8 mouse cellular contexts compared by ENCODE assay signal in genomic region chr7:19458072-19458486, GRCm38 (mm10). TPM values are rescaled to one million over a fixed set of nuclear protein-coding genes. Genes with fewer than 3 reads are reported as not detected.
DNase-seq lines count a peak whose midpoint lies in the region; ATAC-seq and TF ChIP-seq lines count a peak whose summit lies in the region.

No protein-coding gene starts in this region.

- H3K4me2 ChIP-seq in intestine, embryonic 14.5 days (ENCODE audit: low read length) = peak overlapping the region; percentile 83
- H3K4me2 ChIP-seq in liver, postnatal 0 days (ENCODE audit: low read depth, low read length) = peak overlapping the region; percentile 93
- H3K4me2 ChIP-seq in neural tube, embryonic 12.5 days (replicated peaks) = peak overlapping the region; percentile 96

- peak overlapping the region; percentile 97 for H3K4me3 ChIP-seq in gastrocnemius, adult 2 months
- peak overlapping the region; percentile 91 for H3K4me3 ChIP-seq in intestine, embryonic 14.5 days (ENCODE audit: low read depth, low read length)
- peak overlapping the region; percentile 95 for H3K4me3 ChIP-seq in liver, postnatal 0 days (ENCODE audit: low read depth, low read length)
- peak overlapping the region; percentile 96 for H3K4me3 ChIP-seq in neural tube, embryonic 12.5 days

- WGBS in intestine, embryonic 14.5 days = 0% methylated on average over 22 of the region's 31 CpGs
- under 1% methylated on average over 27 of the region's 31 CpGs for WGBS in liver, postnatal 0 days (ENCODE audit: insufficient replicate concordance)
- under 1% methylated on average over 31 of the region's 31 CpGs for WGBS in neural tube, embryonic 12.5 days

- H3K9me3 ChIP-seq in intestine, embryonic 14.5 days (ENCODE audit: control insufficient read depth, low read length) = no peaks in the 10 kb centered on the region
- no peaks in the 10 kb centered on the region for H3K9me3 ChIP-seq in liver, postnatal 0 days (ENCODE audit: low read length)
- H3K9me3 ChIP-seq in neural tube, embryonic 12.5 days = no peaks in the 10 kb centered on the region

- H3K36me3 ChIP-seq in intestine, embryonic 14.5 days (ENCODE audit: control insufficient read depth, insufficient read depth, low read length) = 0 out of 2 replicates have a peak, but pooled peaks cover 8% of the 10 kb centered on the region
- H3K36me3 ChIP-seq in liver, postnatal 0 days (replicated peaks; ENCODE audit: insufficient read depth, low read length) = no peaks in the 10 kb centered on the region
- H3K36me3 ChIP-seq in neural tube, embryonic 12.5 days = peaks cover 6% of the 10 kb centered on the region; the same call in 1 of the 2 replicates

- peak overlapping the region; percentile 90 for H3K27ac ChIP-seq in gastrocnemius, adult 2 months
- peak overlapping the region; percentile 65; the same call in 1 of the 2 replicates for H3K27ac ChIP-seq in intestine, embryonic 14.5 days (ENCODE audit: low read depth)
- peak overlapping the region; percentile 74 for H3K27ac ChIP-seq in liver, postnatal 0 days (ENCODE audit: low read depth)
- peak overlapping the region; percentile 74 for H3K27ac ChIP-seq in neural tube, embryonic 12.5 days

- peaks cover 14% of the 10 kb centered on the region for H3K4me1 ChIP-seq in intestine, embryonic 14.5 days (replicated peaks; ENCODE audit: control insufficient read depth, insufficient read depth, low read length)
- peaks cover 15% of the 10 kb centered on the region for H3K4me1 ChIP-seq in liver, postnatal 0 days (ENCODE audit: insufficient read depth)
- H3K4me1 ChIP-seq in neural tube, embryonic 12.5 days = peaks cover 26% of the 10 kb centered on the region

- TF ChIP-seq CTCF in gastrocnemius, adult 2 months (IDR thresholded peaks at IDR 0.05) = peak; percentile 40
- TF ChIP-seq CTCF in liver, postnatal 0 days (IDR thresholded peaks at IDR 0.05; ENCODE audit: low read depth) = peak; percentile 51

- H3K27me3 ChIP-seq in intestine, embryonic 14.5 days (replicated peaks; ENCODE audit: control insufficient read depth, insufficient read depth, low read length) = no peaks in the 10 kb centered on the region
- H3K27me3 ChIP-seq in liver, postnatal 0 days (ENCODE audit: insufficient read depth, low read length) = no peaks in the 10 kb centered on the region
- H3K27me3 ChIP-seq in neural tube, embryonic 12.5 days (replicated peaks) = 0 out of 2 replicates have a peak, but pooled peaks cover 6% of the 10 kb centered on the region

- ATAC-seq in intestine, embryonic 14.5 days (replicated peaks; ENCODE audit: low FRiP score, low TSS enrichment, low read depth) = peak; percentile 71
- ATAC-seq in liver, postnatal 0 days = peak; percentile 65
- ATAC-seq in neural tube, embryonic 12.5 days (ENCODE audit: low FRiP score, low read depth) = peak; percentile 82

- intact Hi-C loops in left cerebral cortex, postnatal 25 days (cut with DNase I) = loop anchor here (5.0 kb wide), 1 partner anchor 104 kb away; the partner anchor contains the start of gene Ppp1r37
- intact Hi-C loops in gastrocnemius, adult 2 months (cut with DNase I) = loop anchor here (5.0 kb wide), 2 partner anchors 51 to 114 kb away; no protein-coding TSS in a partner anchor

- H3K9ac ChIP-seq in intestine, embryonic 14.5 days (ENCODE audit: low read length) = peak overlapping the region; percentile 44
- peak overlapping the region; percentile 87 for H3K9ac ChIP-seq in liver, postnatal 0 days (replicated peaks)
- H3K9ac ChIP-seq in neural tube, embryonic 12.5 days = peak overlapping the region; percentile 92

- DNase-seq in left cerebral cortex, adult 11 months (ENCODE audit: low spot score) = peak; percentile 36
- DNase-seq in left cerebral cortex, postnatal 25 days (ENCODE audit: low spot score in 2 of 2) = no peak
- DNase-seq in cerebellum, adult 8-10 months = peak; percentile 42
- no peak for DNase-seq in gastrocnemius, adult 2 months
- peak; percentile 86 for DNase-seq in intestine, embryonic 14.5 days (ENCODE audit: low spot score)
- DNase-seq in liver, postnatal 0 days = peak; percentile 74
- DNase-seq in thymus, adult 18-20 months = peak; percentile 71 to 73

- no peak for TF ChIP-seq EP300 in liver, postnatal 0 days (IDR thresholded peaks at IDR 0.05; ENCODE audit: low read depth)

RNA-seq across cellular contexts. Expression of gene Mark4, which starts 0.5 kb away (rescaled TPM):
- 10 to 100 TPM; 76.2 to 78.6 TPM for total RNA-seq in left cerebral cortex, postnatal 25 days (2021)
- total RNA-seq in gastrocnemius, adult 2 months (2021) = 10 to 100 TPM; 17.1 to 17.9 TPM
- 7.5 and 8.5 TPM in 2 replicates for polyA plus RNA-seq in intestine, embryonic 14.5 days (2014; fragmentation: Nextera tagmentation; extraction: Ambion mirVana)
- 1.8 and 2.0 TPM in 2 replicates for polyA plus RNA-seq in liver, postnatal 0 days (2015; fragmentation: Nextera tagmentation; extraction: Ambion mirVana)
- polyA plus RNA-seq in neural tube, embryonic 12.5 days (2016; fragmentation: Nextera tagmentation; extraction: Ambion mirVana) = 19.9 and 21.7 TPM in 2 replicates

RNA-seq across cellular contexts. Expression of gene Exoc3l2, which starts 5.1 kb away (rescaled TPM):
- under 1 TPM; 0.18 to 0.64 TPM for total RNA-seq in left cerebral cortex, postnatal 25 days (2021)
- total RNA-seq in gastrocnemius, adult 2 months (2021) = under 1 TPM; 0.41 to 0.73 TPM
- 0.76 and 0.90 TPM in 2 replicates for polyA plus RNA-seq in intestine, embryonic 14.5 days (2014; fragmentation: Nextera tagmentation; extraction: Ambion mirVana)
- polyA plus RNA-seq in liver, postnatal 0 days (2015; fragmentation: Nextera tagmentation; extraction: Ambion mirVana) = 1.1 and 1.7 TPM in 2 replicates
- polyA plus RNA-seq in neural tube, embryonic 12.5 days (2016; fragmentation: Nextera tagmentation; extraction: Ambion mirVana) = 1.2 and 1.6 TPM in 2 replicates

RNA-seq across cellular contexts. Expression of gene Bloc1s3, which starts 50.1 kb away (rescaled TPM):
- 1 to 10 TPM; 6.7 to 7.4 TPM for total RNA-seq in left cerebral cortex, postnatal 25 days (2021)
- total RNA-seq in gastrocnemius, adult 2 months (2021) = 1 to 10 TPM; 1.7 to 2.1 TPM
- 0.93 and 1.2 TPM in 2 replicates for polyA plus RNA-seq in intestine, embryonic 14.5 days (2014; fragmentation: Nextera tagmentation; extraction: Ambion mirVana)
- 0.94 and 1.1 TPM in 2 replicates for polyA plus RNA-seq in liver, postnatal 0 days (2015; fragmentation: Nextera tagmentation; extraction: Ambion mirVana)
- 4.6 and 5.7 TPM in 2 replicates for polyA plus RNA-seq in neural tube, embryonic 12.5 days (2016; fragmentation: Nextera tagmentation; extraction: Ambion mirVana)

RNA-seq across cellular contexts. Expression of gene Trappc6a, which starts 50.1 kb away (rescaled TPM):
- 10 to 100 TPM; 18.4 to 18.8 TPM for total RNA-seq in left cerebral cortex, postnatal 25 days (2021)
- total RNA-seq in gastrocnemius, adult 2 months (2021) = 1 to 10 TPM; 6.2 to 9.9 TPM
- polyA plus RNA-seq in intestine, embryonic 14.5 days (2014; fragmentation: Nextera tagmentation; extraction: Ambion mirVana) = 113 TPM in 2 replicates
- 51.6 and 52.5 TPM in 2 replicates for polyA plus RNA-seq in liver, postnatal 0 days (2015; fragmentation: Nextera tagmentation; extraction: Ambion mirVana)
- polyA plus RNA-seq in neural tube, embryonic 12.5 days (2016; fragmentation: Nextera tagmentation; extraction: Ambion mirVana) = 50.6 and 51.0 TPM in 2 replicates

RNA-seq across cellular contexts. Expression of gene Ckm, which starts 53.5 kb away (rescaled TPM):
- total RNA-seq in left cerebral cortex, postnatal 25 days (2021) = not detected
- total RNA-seq in gastrocnemius, adult 2 months (2021) = over 10,000 TPM; 32,173 to 47,719 TPM
- 0.60 and 1.1 TPM in 2 replicates for polyA plus RNA-seq in intestine, embryonic 14.5 days (2014; fragmentation: Nextera tagmentation; extraction: Ambion mirVana)
- 5.3 and 94.1 TPM in 2 replicates for polyA plus RNA-seq in liver, postnatal 0 days (2015; fragmentation: Nextera tagmentation; extraction: Ambion mirVana)
- polyA plus RNA-seq in neural tube, embryonic 12.5 days (2016; fragmentation: Nextera tagmentation; extraction: Ambion mirVana) = 0.20 and 0.35 TPM in 2 replicates

Comparison
In these comparisons a context has a peak if more than half of its experiments do, and no peak if none do; other contexts are left out.
1. DNase-seq: peak in left cerebral cortex, adult 11 months (single experiment), cerebellum, adult 8-10 months (single experiment), intestine, embryonic 14.5 days (single experiment), liver, postnatal 0 days (single experiment) and thymus, adult 18-20 months (2 of 2); none in left cerebral cortex, postnatal 25 days (0 of 2) and gastrocnemius, adult 2 months (single experiment).
2. Peak in every context shown above with its lines, with median percentiles within 50 percentile points of each other: H3K27ac ChIP-seq, H3K4me3 ChIP-seq, ATAC-seq, H3K4me2 ChIP-seq and H3K9ac ChIP-seq.